40 mouse cellular contexts compared by ENCODE assay signal in the genomic region with DNA sequence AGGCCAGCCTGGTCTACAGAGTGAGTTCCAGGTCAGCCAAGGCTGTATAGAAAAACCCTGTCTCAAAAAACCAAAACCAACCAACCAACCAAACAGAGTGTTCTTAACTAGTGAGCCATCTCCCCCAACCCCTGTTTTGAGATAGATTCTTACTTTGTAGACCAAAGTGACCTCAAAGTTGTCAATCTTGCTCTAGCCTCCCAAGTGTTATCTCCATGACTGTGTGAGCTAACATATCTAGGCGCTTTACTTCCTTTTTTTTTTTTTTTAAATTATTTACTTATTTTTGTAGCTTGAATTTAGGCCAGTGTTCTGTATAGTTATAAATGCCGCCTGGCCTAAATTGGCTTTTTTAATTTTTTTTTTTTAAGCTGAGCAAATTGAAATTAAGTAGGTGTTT. TPM values are rescaled to one million over a fixed set of nuclear protein-coding genes. Genes with fewer than 3 reads are reported as not detected.
"Had no signal": no experiment of that assay in that cellular context is flagged by ENCODE, and none has a peak within 500 bp of the region (broad histone marks: within the 10 kb centered on the region; RNA-seq: fewer than 3 reads in every experiment).

No protein-coding gene starts in this region.

- DNase-seq: gastrocnemius, postnatal 14 days; gastrocnemius, postnatal 36 days; heart, adult 2 months; heart, postnatal 14 days; heart, postnatal 36 days; kidney, adult 11 months; kidney, adult 2 months; kidney, adult 9 months; kidney, postnatal 14 days; kidney, postnatal 36 days; layer of hippocampus, postnatal 36 days; left cerebral cortex, postnatal 4 days had no signal

- H3K27ac ChIP-seq: heart, adult 2 months; heart, embryonic 13.5 days; heart, embryonic 15.5 days; hindbrain, embryonic 13.5 days; hindbrain, embryonic 15.5 days; hindbrain, postnatal 0 days; kidney, embryonic 15.5 days; kidney, postnatal 0 days; limb, embryonic 13.5 days; limb, embryonic 15.5 days; liver, embryonic 12.5 days; liver, embryonic 14.5 days had no signal

- H3K9ac ChIP-seq: heart, embryonic 13.5 days; heart, embryonic 15.5 days; hindbrain, embryonic 13.5 days; hindbrain, embryonic 15.5 days; kidney, embryonic 15.5 days; limb, embryonic 13.5 days; limb, embryonic 15.5 days; liver, embryonic 12.5 days; liver, embryonic 14.5 days had no signal

- ATAC-seq: hindbrain, postnatal 0 days; intestine, embryonic 16.5 days; liver, embryonic 12.5 days had no signal

- H3K27me3 ChIP-seq: heart, embryonic 13.5 days; heart, embryonic 15.5 days; hindbrain, embryonic 13.5 days; hindbrain, embryonic 15.5 days; kidney, embryonic 15.5 days; limb, embryonic 13.5 days; limb, embryonic 15.5 days; liver, embryonic 12.5 days had no signal

- H3K9me3 ChIP-seq: heart, embryonic 13.5 days; heart, embryonic 15.5 days; hindbrain, embryonic 13.5 days; hindbrain, embryonic 15.5 days; kidney, embryonic 15.5 days; limb, embryonic 13.5 days; limb, embryonic 15.5 days; liver, embryonic 12.5 days had no signal

- H3K4me1 ChIP-seq: heart, embryonic 13.5 days; heart, embryonic 15.5 days; hindbrain, embryonic 13.5 days; hindbrain, embryonic 15.5 days; kidney, embryonic 15.5 days; limb, embryonic 13.5 days; limb, embryonic 15.5 days; liver, embryonic 12.5 days had no signal

- H3K36me3 ChIP-seq: liver, embryonic 12.5 days had no signal

- H3K4me3 ChIP-seq: heart, adult 2 months; heart, embryonic 13.5 days; heart, embryonic 15.5 days; hindbrain, embryonic 13.5 days; hindbrain, embryonic 15.5 days; kidney, embryonic 15.5 days; limb, embryonic 13.5 days; limb, embryonic 15.5 days; liver, embryonic 12.5 days had no signal

- H3K4me2 ChIP-seq: heart, embryonic 11.5 days; heart, embryonic 13.5 days; heart, embryonic 15.5 days; hindbrain, embryonic 13.5 days; hindbrain, embryonic 15.5 days; kidney, embryonic 15.5 days; limb, embryonic 13.5 days; limb, embryonic 15.5 days; liver, embryonic 12.5 days had no signal

RNA-seq across cellular contexts. Expression of a gene that starts 22.3 kb away (rescaled TPM):
- total RNA-seq: gastrocnemius, adult 8-10 months; gastrocnemius, postnatal 14 days; gastrocnemius, postnatal 36 days; heart, adult 2 months; heart, postnatal 14 days; heart, postnatal 36 days; hematopoietic stem cell, adult 5-6 weeks; hindbrain, postnatal 0 days; layer of hippocampus, adult 18-20 months; layer of hippocampus, postnatal 10 days; layer of hippocampus, postnatal 36 days; left cerebral cortex, adult 18-20 months; left cerebral cortex, adult 8-10 months; left cerebral cortex, postnatal 10 days; left cerebral cortex, postnatal 25 days; left cerebral cortex, postnatal 4 days; liver, adult 2 months had no signal
- polyA plus RNA-seq: gonadal fat pad, adult 2 months; heart, adult 2 months; heart, embryonic 11.5 days; heart, embryonic 13.5 days; heart, embryonic 15.5 days; heart, postnatal 0 days; hindbrain, embryonic 11.5 days; hindbrain, embryonic 13.5 days; hindbrain, postnatal 0 days; intestine, embryonic 14.5 days; intestine, embryonic 16.5 days; kidney, adult 2 months; kidney, postnatal 0 days; large intestine, adult 2 months; limb, embryonic 11.5 days; limb, embryonic 15.5 days; liver, adult 2 months; liver, embryonic 12.5 days; liver, embryonic 14.5 days had no signal

RNA-seq across cellular contexts. Expression of a gene that starts 32.1 kb away (rescaled TPM):
- total RNA-seq: gastrocnemius, adult 8-10 months; gastrocnemius, postnatal 14 days; gastrocnemius, postnatal 36 days; heart, adult 2 months; heart, postnatal 14 days; heart, postnatal 36 days; hematopoietic stem cell, adult 5-6 weeks; hindbrain, postnatal 0 days; layer of hippocampus, adult 18-20 months; layer of hippocampus, postnatal 10 days; layer of hippocampus, postnatal 36 days; left cerebral cortex, adult 18-20 months; left cerebral cortex, adult 8-10 months; left cerebral cortex, postnatal 10 days; left cerebral cortex, postnatal 25 days; left cerebral cortex, postnatal 4 days; liver, adult 2 months had no signal
- polyA plus RNA-seq: gonadal fat pad, adult 2 months; heart, adult 2 months; heart, embryonic 11.5 days; heart, embryonic 13.5 days; heart, embryonic 15.5 days; heart, postnatal 0 days; hindbrain, embryonic 13.5 days; hindbrain, embryonic 15.5 days; hindbrain, postnatal 0 days; intestine, embryonic 14.5 days; intestine, embryonic 16.5 days; kidney, adult 2 months; kidney, embryonic 15.5 days; kidney, postnatal 0 days; large intestine, adult 2 months; limb, embryonic 11.5 days; limb, embryonic 13.5 days; limb, embryonic 15.5 days; liver, adult 2 months; liver, embryonic 12.5 days; liver, embryonic 14.5 days had no signal

RNA-seq across cellular contexts. Expression of a gene that starts 42.8 kb away (rescaled TPM):
- total RNA-seq: gastrocnemius, adult 8-10 months; gastrocnemius, postnatal 14 days; gastrocnemius, postnatal 36 days; heart, adult 2 months; heart, postnatal 14 days; heart, postnatal 36 days; hematopoietic stem cell, adult 5-6 weeks; liver, adult 2 months had no signal
- polyA plus RNA-seq: gonadal fat pad, adult 2 months; heart, adult 2 months; heart, embryonic 11.5 days; heart, embryonic 13.5 days; heart, embryonic 15.5 days; heart, postnatal 0 days; intestine, embryonic 16.5 days; kidney, adult 2 months; kidney, postnatal 0 days; large intestine, adult 2 months; limb, embryonic 15.5 days; liver, adult 2 months; liver, embryonic 12.5 days; liver, embryonic 14.5 days had no signal

RNA-seq across cellular contexts. Expression of a gene that starts 53.9 kb away (rescaled TPM):
- total RNA-seq: gastrocnemius, adult 8-10 months; gastrocnemius, postnatal 14 days; gastrocnemius, postnatal 36 days; heart, adult 2 months; heart, postnatal 14 days; heart, postnatal 36 days; hematopoietic stem cell, adult 5-6 weeks; hindbrain, postnatal 0 days; layer of hippocampus, adult 18-20 months; layer of hippocampus, postnatal 10 days; layer of hippocampus, postnatal 36 days; left cerebral cortex, adult 18-20 months; left cerebral cortex, adult 8-10 months; left cerebral cortex, postnatal 10 days; left cerebral cortex, postnatal 25 days; left cerebral cortex, postnatal 4 days; liver, adult 2 months had no signal
- polyA plus RNA-seq: gonadal fat pad, adult 2 months; heart, adult 2 months; heart, embryonic 11.5 days; heart, embryonic 13.5 days; heart, embryonic 15.5 days; heart, postnatal 0 days; hindbrain, embryonic 11.5 days; hindbrain, embryonic 13.5 days; hindbrain, embryonic 15.5 days; hindbrain, postnatal 0 days; intestine, embryonic 14.5 days; intestine, embryonic 16.5 days; kidney, adult 2 months; kidney, embryonic 15.5 days; kidney, postnatal 0 days; large intestine, adult 2 months; limb, embryonic 11.5 days; limb, embryonic 13.5 days; limb, embryonic 15.5 days; liver, adult 2 months; liver, embryonic 12.5 days; liver, embryonic 14.5 days had no signal
